Mouse (Mus musculus): ENCODE measurements around the gene Crygb. TPM values are rescaled to one million over a fixed set of nuclear protein-coding genes. Genes with fewer than 3 reads are reported as not detected.

Crygb gene
- polyA plus RNA-seq, 1 experiment from 2014 or later = 0.71 TPM

GRCm38 (mm10) chr1:65032641-65033040 is 49.4 kb downstream of the Crygb start, which contains the start of gene Akr1cl:
TSS of gene Akr1cl (minus strand) at chr1:65032759.
- no peak within 1 kb of the TSS for H3K9ac ChIP-seq (replicated peaks; ENCODE audit: low read depth, low read length)
- no peak within 1 kb of the TSS for H3K27ac ChIP-seq (ENCODE audit: low read length)
- no peaks in the 10 kb centered on the region for H3K27me3 ChIP-seq (ENCODE audit: control insufficient read depth, insufficient read depth, low read length)
- no peaks in the 10 kb centered on the region for H3K36me3 ChIP-seq (ENCODE audit: control insufficient read depth, insufficient read depth, low read length)
- H3K9me3 ChIP-seq (ENCODE audit: control insufficient read depth, low read depth, low read length) = no peaks in the 10 kb centered on the region
- no peak within 1 kb of the TSS for H3K4me3 ChIP-seq (ENCODE audit: low read depth, low read length)
- no peaks in the 10 kb centered on the region for H3K4me1 ChIP-seq (ENCODE audit: control insufficient read depth, insufficient read depth, low read length)
- H3K4me2 ChIP-seq (replicated peaks; ENCODE audit: low read depth, low read length) = no peak within 1 kb of the TSS
- ATAC-seq (ENCODE audit: insufficient number of reproducible peaks, insufficient read depth, low FRiP score, low read depth) = no peak

Other genes starting within 250 kb of the Crygb start
- gene Plekhm3, start 125.5 kb downstream of the Crygb start, polyA plus RNA-seq (2014; fragmentation: Nextera tagmentation; extraction: Ambion mirVana) = 8.4 and 10.4 TPM in 2 replicates
- gene Akr1cl, start 49.5 kb downstream of the Crygb start, polyA plus RNA-seq (2014; fragmentation: Nextera tagmentation; extraction: Ambion mirVana) = 0.32 TPM in 1 of 2 replicates, not detected in the other
- not detected in 2 replicates for gene Cryge, start 31.1 kb downstream of the Crygb start, polyA plus RNA-seq (2014; fragmentation: Nextera tagmentation; extraction: Ambion mirVana)
- gene Crygd, start 18.8 kb downstream of the Crygb start, polyA plus RNA-seq (2014; fragmentation: Nextera tagmentation; extraction: Ambion mirVana) = not detected in 2 replicates
- gene Crygc, start 8.6 kb downstream of the Crygb start, polyA plus RNA-seq (2014; fragmentation: Nextera tagmentation; extraction: Ambion mirVana) = not detected in 2 replicates
- gene Cryga, start 21.1 kb upstream of the Crygb start, polyA plus RNA-seq (2014; fragmentation: Nextera tagmentation; extraction: Ambion mirVana) = not detected in 2 replicates
- gene Gm28845, start 37.3 kb upstream of the Crygb start, polyA plus RNA-seq (2014; fragmentation: Nextera tagmentation; extraction: Ambion mirVana) = not detected in 2 replicates
- gene D630023F18Rik, start 40.9 kb upstream of the Crygb start, polyA plus RNA-seq (2014; fragmentation: Nextera tagmentation; extraction: Ambion mirVana) = 0.29 TPM in 1 of 2 replicates, not detected in the other
- gene Idh1, start 104.2 kb upstream of the Crygb start, polyA plus RNA-seq (2014; fragmentation: Nextera tagmentation; extraction: Ambion mirVana) = 148 and 162 TPM in 2 replicates
- 18.7 TPM in 2 replicates for gene Pikfyve, start 104.4 kb upstream of the Crygb start, polyA plus RNA-seq (2014; fragmentation: Nextera tagmentation; extraction: Ambion mirVana)
- not detected in 2 replicates for gene Pth2r, start 199.8 kb upstream of the Crygb start, polyA plus RNA-seq (2014; fragmentation: Nextera tagmentation; extraction: Ambion mirVana)